Mouse (Mus musculus): Measurements from ENCODE around the gene Fez2.

Gene Fez2

GRCm38 (mm10) chr17:78408386-78408785 is 9.6 kb downstream of the Fez2 start:
- DNase-seq (ENCODE audit: low read depth, low spot score) = no peak

DNA sequence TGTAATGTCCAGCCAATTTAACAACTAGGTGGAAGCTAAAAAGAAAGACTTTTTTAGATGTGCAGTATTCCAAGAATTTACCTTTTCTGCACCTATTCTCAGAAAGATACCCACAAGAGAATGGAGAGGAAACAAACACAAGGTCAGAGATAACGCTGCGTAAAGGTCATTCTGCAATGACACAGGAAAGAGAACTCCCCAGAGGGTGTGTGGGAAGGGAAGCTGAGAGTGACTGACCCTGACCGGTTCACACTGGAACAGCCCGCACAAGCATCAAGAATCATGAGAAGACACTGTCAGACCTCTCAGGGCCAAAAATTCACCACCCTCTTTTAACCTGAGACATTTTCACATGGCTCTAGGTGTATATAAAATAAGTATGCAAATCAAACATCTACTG is 10.4 kb downstream of the Fez2 start:
- no peak for DNase-seq (ENCODE audit: low read depth, low spot score)

DNA sequence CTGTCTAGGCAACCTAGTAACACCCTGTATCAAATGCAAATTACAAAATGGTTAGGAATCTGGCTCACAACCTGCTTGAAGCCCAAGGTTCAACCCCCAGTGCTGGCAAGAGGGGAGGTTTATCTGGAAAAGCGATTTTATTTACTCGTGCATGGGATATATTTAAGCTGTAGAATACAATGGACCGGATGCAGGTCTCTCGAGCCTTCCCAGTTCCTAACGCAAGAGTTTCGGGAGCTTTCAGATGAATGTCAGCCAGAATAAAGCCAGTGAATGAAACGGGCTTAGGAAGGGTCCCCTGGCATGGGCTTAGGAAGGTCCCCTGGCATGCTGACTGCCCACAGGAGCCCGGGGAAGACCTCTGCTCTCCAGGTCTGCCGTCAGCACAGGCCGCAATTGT is 11.1 kb downstream of the Fez2 start:
- no peak for DNase-seq (ENCODE audit: low read depth, low spot score)

DNA sequence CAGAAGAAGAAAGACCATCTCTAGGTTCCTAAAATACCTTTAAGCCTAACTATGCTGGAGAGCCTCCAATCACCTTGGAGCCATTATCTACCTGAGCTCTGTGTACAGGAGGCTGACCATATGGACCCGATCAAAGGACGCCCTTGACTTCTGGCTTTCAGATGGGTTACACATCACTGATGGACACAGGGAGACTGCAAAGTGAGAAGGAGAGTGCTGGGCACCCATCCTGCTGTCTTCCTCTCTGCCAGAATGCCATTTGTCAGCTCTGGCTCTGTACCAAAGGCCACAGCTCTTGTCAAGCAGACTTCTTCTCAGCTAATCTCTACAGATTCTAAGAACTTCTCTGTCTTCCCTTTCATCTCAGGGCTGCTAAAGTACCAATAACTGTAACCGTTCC is 12.6 kb downstream of the Fez2 start:
- no peak for DNase-seq (ENCODE audit: low read depth, low spot score)

DNA sequence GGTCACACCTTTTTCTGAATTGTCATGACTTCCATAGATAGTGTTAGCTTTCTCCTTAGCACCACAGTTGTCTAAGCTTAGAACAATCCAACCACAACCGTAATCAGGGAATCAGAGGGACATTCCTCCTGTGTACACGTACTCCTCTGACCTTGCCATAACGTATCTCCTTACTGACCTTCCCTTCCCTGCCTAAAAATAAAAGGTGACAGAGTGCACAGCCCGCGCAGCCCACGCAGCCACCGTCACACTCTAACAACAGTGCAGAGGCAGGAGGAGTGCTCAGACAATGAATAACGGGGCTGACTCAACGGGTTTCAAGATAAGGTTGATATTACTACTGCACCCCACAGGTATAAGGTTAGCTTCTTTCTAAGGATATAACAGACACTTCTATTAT is 14.1 kb downstream of the Fez2 start:
- no peak for DNase-seq (ENCODE audit: low read depth, low spot score)

- no peak for DNase-seq (ENCODE audit: low read depth, low spot score)
Observed at GRCm38 (mm10) chr17:78403229-78403628, 14.7 kb downstream of the Fez2 start.

DNA sequence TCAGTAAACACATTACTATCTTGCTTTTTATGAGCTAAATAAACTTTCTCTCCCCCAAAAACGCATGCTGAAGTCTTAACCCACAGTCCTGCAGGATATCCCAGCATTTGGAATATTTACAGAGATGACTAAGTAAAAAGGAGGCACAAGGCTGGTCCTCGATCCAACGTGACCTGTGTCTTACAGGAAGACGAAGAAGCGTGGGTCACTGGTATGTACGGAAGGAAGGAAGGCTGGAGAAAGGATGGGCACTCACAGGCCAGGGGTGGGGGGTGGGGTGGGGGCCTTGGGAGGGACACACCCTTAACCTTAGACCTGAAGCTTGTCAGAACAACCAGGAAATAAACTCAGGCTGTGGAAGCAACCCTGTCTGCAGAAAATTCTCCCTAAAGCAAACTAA is 15.8 kb downstream of the Fez2 start:
- DNase-seq (ENCODE audit: low read depth, low spot score) = no peak

GRCm38 (mm10) chr17:78401713-78402112 is 16.2 kb downstream of the Fez2 start:
- DNase-seq (ENCODE audit: low read depth, low spot score) = no peak

DNA sequence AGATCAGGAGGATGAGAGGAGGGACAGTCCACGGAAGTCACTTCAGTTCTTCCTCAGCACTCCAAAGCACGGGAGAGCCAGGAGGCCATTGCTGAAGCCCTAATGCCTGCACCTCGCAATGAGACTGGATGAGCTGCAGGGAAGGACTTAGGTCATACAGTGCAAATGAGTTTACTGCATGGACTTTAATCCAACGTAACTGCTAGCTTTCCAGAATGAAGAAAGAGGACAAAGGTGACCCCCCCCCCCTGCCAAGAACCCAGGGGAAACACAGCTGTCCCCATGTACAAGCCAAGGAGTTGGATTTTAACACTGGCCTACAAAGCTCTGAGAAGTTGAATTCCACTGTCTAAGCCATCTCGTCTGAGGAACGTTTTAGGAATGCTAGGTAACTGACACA is 16.6 kb downstream of the Fez2 start:
- DNase-seq (ENCODE audit: low read depth, low spot score) = no peak

- no peak for DNase-seq (ENCODE audit: low read depth, low spot score)
Observed at GRCm38 (mm10) chr17:78400130-78400840, 17.7 kb downstream of the Fez2 start.

GRCm38 (mm10) chr17:78392401-78393087 is 25.4 kb downstream of the Fez2 start:
- no peak for DNase-seq (ENCODE audit: low read depth, low spot score)

- DNase-seq (ENCODE audit: low read depth, low spot score) = no peak
Observed at GRCm38 (mm10) chr17:78389573-78389972, 28.4 kb downstream of the Fez2 start.

- no peak for DNase-seq (ENCODE audit: low read depth, low spot score)
Observed at GRCm38 (mm10) chr17:78388101-78388847, 29.7 kb downstream of the Fez2 start.

- DNase-seq (ENCODE audit: low read depth, low spot score) = no peak
Observed at GRCm38 (mm10) chr17:78387665-78388064, 30.3 kb downstream of the Fez2 start.

DNA sequence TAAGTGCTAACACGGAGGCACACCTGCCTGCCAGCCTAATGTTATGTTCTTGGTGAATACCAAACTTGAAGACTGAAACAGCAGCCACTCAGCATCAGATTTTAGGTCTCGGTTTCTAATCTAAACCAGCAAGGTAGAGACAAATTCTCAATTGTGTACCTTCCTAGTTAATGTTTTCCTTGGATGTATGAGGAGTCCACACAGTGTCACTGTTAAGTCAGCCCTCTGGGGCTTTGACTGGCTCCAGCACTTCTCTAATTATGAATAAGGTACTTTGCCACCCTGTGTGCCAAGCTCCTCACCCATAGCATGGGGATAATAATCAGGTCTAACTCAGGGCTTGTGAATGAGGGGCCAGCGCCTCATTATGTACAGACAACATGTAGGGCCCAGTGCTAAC is 35.6 kb downstream of the Fez2 start:
- no peak for DNase-seq (ENCODE audit: low read depth, low spot score)

DNA sequence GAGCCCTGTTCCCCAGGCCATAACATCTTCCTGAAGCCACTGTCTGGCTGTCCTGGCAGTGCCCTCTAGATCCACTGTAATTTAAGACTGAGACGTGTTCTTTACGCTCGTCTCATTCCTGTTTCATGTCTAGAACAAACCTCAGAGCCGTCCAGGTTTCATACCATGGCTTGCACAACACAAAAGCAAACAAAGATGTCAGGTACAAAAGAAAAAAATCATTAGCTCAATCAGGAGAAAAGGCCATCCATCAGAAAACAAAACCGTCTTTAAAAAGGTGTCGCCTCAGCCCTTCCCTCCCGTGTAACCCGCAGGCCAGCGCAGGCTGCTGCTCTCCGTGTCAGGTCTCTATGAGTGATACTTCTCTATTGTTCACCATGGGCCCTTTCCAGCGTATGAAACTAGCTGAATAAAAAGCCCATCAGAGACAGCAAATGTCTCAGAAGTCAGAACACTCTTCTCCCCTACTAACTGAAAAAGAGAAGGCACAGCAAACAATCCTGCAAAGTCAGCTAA is 38.2 kb downstream of the Fez2 start:
- DNase-seq (ENCODE audit: low read depth, low spot score) = no peak

- DNase-seq (ENCODE audit: low read depth, low spot score) = no peak
Observed at GRCm38 (mm10) chr17:78379079-78379729, 38.7 kb downstream of the Fez2 start.

- no peak for DNase-seq (ENCODE audit: low read depth, low spot score)
Observed at GRCm38 (mm10) chr17:78376587-78376986, 41.4 kb downstream of the Fez2 start.

DNA sequence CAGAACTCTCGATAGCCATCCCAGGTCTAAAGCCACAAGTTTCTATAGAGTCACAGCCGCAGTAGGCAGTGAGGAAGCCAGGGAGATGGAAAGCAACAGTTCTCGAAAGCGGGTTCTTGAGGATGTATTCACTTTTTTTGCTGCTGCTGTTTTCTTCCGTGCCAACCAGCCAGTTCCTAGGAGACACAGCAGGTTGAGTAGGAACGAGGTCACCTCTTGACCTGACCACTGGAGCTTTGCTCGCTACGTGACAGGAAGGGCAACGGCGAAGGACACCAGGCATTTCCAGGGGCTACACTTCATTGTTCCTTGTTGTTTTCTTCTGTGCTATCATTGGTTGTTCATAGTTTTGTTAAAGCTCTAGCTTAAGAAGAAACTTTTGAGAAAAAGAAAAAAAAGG is 43.2 kb downstream of the Fez2 start:
- DNase-seq (ENCODE audit: low read depth, low spot score) = no peak

GRCm38 (mm10) chr17:78373849-78374248 is 44.1 kb downstream of the Fez2 start:
- no peak for DNase-seq (ENCODE audit: low read depth, low spot score)

DNA sequence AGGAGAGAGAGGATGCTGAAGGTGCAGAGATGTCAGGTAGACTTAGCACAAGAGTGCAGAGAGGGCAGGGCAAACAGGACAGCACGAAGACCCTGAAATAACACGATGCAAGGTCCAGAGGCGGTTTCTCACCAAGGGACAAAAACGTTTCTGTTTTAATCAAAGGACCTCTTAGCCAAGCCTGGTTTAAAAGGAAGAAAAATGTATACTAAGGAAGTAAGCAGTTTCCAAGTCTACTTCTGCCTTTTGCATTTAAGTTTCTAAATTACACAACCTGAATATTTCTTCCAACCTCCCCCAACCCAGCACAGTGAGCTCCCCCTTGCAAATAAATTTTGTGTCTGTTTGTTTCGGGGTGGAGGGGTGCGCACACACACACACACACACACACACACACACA is 44.8 kb downstream of the Fez2 start:
- no peak for DNase-seq (ENCODE audit: low read depth, low spot score)

GRCm38 (mm10) chr17:78370445-78370844 is 47.5 kb downstream of the Fez2 start:
- no peak for DNase-seq (ENCODE audit: low read depth, low spot score)
